Mouse (Mus musculus) liver, embryonic 11.5 days (tissue): ENCODE data around the gene Cdrt4. TPM values are rescaled to one million over a fixed set of nuclear protein-coding genes. Genes with fewer than 3 reads are reported as not detected.

ENCODE experiments used
- ATAC-seq: fragments of 200-750 bp; cut with Nextera tagmentation; replicated peaks from 2 replicates; pipeline ENCODE4 v1.8.0; 2017; ENCODE audit warnings: moderate number of reproducible peaks, mild to moderate bottlenecking, moderate TSS enrichment, moderate library complexity; ENCODE audit not compliant: low FRiP score
- DNase-seq: peaks from one replicate; pipeline ENCODE4 v3.0.0-alpha.2; 2017; ENCODE audit warnings: low spot score
- H3K27ac ChIP-seq: fragments of 300-500 bp; sonication (generic); 2 replicates; pipeline ENCODE4 v1.5.1; 2014; ENCODE audit warnings: mild to moderate bottlenecking, low read depth, low read length, control low read depth
- H3K27me3 ChIP-seq: fragments of 300-500 bp; sonication (generic); replicated peaks from 2 replicates; pipeline ENCODE4 v1.6.1; 2014; ENCODE audit warnings: low read length, mixed read lengths; ENCODE audit not compliant: control insufficient read depth, insufficient read depth
- H3K36me3 ChIP-seq: fragments of 300-500 bp; sonication (generic); 2 replicates; pipeline ENCODE4 v1.6.1; 2014; ENCODE audit warnings: mild to moderate bottlenecking, low read length, moderate library complexity, mixed read lengths; ENCODE audit not compliant: control insufficient read depth, insufficient read depth
- H3K4me1 ChIP-seq: fragments of 300-500 bp; sonication (generic); replicated peaks from 2 replicates; pipeline ENCODE4 v1.6.1; 2014; ENCODE audit warnings: low read length, mixed read lengths; ENCODE audit not compliant: control insufficient read depth, insufficient read depth
- H3K4me2 ChIP-seq: fragments of 300-500 bp; sonication (generic); 2 replicates; pipeline ENCODE4 v1.6.1; 2014; ENCODE audit warnings: mild to moderate bottlenecking, control low read depth, moderate library complexity
- H3K4me3 ChIP-seq: fragments of 300-500 bp; sonication (generic); 2 replicates; pipeline ENCODE4 v1.5.1; 2014; ENCODE audit warnings: low read depth, low read length, control low read depth
- H3K9ac ChIP-seq: fragments of 300-500 bp; sonication (generic); 2 replicates; pipeline ENCODE4 v1.6.1; 2014; ENCODE audit warnings: low read depth, low read length, control low read depth
- H3K9me3 ChIP-seq: fragments of 300-500 bp; sonication (generic); 2 replicates; pipeline ENCODE4 v1.6.1; 2016; ENCODE audit warnings: low read length, inconsistent platforms, mixed read lengths; ENCODE audit not compliant: control insufficient read depth
- WGBS: fragments of 180-500 bp; shearing (Covaris S2); extraction: QIAGEN DNeasy Blood & Tissue Kit; methylation state at CpG from one replicate; pipeline ENCODE4 v1.1.7; 2014; 5-methylcytosine and 5-hydroxymethylcytosine counted together
- polyA plus RNA-seq: library from polyadenylated mRNA; unstranded; fragments of >200 nt; fragmentation: Nextera tagmentation; extraction: Ambion mirVana; gene quantifications from 2 replicates; pipeline ENCODE4 v1.2.1, GENCODE M21; 2014

The Cdrt4 gene
- polyA plus RNA-seq, 1 experiment from 2014 or later: not detected

GRCm38 (mm10) chr11:62996522-62996898 is 45.5 kb downstream of the Cdrt4 start:
- no peak for DNase-seq
- no peak overlapping the region for H3K9ac ChIP-seq
- H3K27ac ChIP-seq: no peak overlapping the region
- WGBS: 74% methylated on average over 4 of the region's 4 CpGs
- no peaks in the 10 kb centered on the region for H3K27me3 ChIP-seq
- H3K36me3 ChIP-seq: no peaks in the 10 kb centered on the region
- no peaks in the 10 kb centered on the region for H3K9me3 ChIP-seq
- no peak overlapping the region for H3K4me3 ChIP-seq
- H3K4me2 ChIP-seq: no peak overlapping the region
- no peak for ATAC-seq
- peaks cover 3% of the 10 kb centered on the region for H3K4me1 ChIP-seq

GRCm38 (mm10) chr11:62997039-62997717 is 46.2 kb downstream of the Cdrt4 start:
- Histone ChIP-seq H3K4me2 (no peak overlapping the region), H3K9ac (no peak overlapping the region), H3K27me3 (no peaks in the 10 kb centered on the region), H3K36me3 (no peaks in the 10 kb centered on the region), H3K27ac (peak overlapping the region; percentile 25; the same call in 1 of the 2 replicates), H3K4me3 (no peak overlapping the region), H3K4me1 (peaks cover 3% of the 10 kb centered on the region), H3K9me3 (no peaks in the 10 kb centered on the region)
- ATAC-seq: no peak
- DNase-seq: no peak
- 76% methylated on average over 5 of the region's 5 CpGs for WGBS

DNA sequence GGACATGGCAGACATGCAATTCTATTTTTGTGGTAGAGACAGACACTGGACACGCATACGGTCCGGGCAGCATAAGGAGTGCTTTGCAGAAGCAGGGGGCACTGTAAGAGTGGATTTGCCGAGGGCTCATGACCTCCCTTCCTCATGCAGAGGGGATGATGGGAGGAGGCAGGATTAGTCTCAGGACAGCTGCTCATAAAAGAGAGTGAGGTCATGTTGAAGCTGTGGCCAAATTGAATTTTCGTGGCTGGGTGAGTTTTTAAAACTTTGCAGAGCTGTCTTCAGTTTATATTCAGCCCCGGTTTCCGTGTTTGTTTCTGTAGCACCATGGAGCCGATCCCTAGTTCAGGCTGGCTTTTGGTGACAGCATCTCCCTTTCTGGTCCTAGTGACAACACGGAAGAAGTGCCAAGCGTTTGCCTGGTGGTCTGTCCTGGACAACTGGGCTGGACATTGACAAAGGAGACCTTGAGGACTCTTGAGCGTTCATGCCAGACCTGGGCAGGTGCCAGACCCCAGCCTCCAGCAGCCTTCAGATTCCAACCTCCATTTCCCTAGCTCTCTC is 46.8 kb downstream of the Cdrt4 start:
- DNase-seq (no peak), ATAC-seq (no peak)
- Histone ChIP-seq H3K4me1 (peaks cover 3% of the 10 kb centered on the region), H3K36me3 (no peaks in the 10 kb centered on the region), H3K27ac (peak overlapping the region; percentile 25; the same call in 1 of the 2 replicates), H3K9me3 (no peaks in the 10 kb centered on the region), H3K27me3 (no peaks in the 10 kb centered on the region), H3K4me3 (no peak overlapping the region), H3K4me2 (no peak overlapping the region), H3K9ac (no peak overlapping the region)
- 66% methylated on average over 11 of the region's 11 CpGs for WGBS

DNA sequence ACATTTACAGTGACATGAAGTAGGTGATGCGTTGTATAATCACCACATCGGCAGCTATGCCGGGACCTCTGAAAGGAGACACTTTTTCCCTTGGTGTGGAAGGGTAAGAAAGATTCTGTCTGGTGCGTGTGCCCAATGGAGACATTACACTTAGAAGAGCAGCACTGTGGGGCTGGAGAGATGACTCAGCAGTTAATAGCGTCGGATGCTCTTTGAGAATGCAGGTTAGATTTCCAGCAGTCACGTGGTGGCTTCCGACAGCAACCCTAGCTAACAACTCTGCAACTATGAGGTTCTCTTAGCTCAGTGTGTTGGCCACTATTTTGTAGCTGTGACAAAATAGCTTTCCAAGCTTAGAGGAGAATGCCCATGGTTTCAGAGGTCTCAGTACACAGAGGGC is 49.1 kb downstream of the Cdrt4 start:
- no peak for ATAC-seq
- no peak for DNase-seq
- Histone ChIP-seq H3K27me3 (no peaks in the 10 kb centered on the region), H3K27ac (no peak overlapping the region), H3K9me3 (no peaks in the 10 kb centered on the region), H3K9ac (no peak overlapping the region), H3K4me2 (no peak overlapping the region), H3K4me1 (peaks cover 3% of the 10 kb centered on the region), H3K36me3 (no peaks in the 10 kb centered on the region), H3K4me3 (no peak overlapping the region)
- 82% methylated on average over 8 of the region's 8 CpGs for WGBS

DNA sequence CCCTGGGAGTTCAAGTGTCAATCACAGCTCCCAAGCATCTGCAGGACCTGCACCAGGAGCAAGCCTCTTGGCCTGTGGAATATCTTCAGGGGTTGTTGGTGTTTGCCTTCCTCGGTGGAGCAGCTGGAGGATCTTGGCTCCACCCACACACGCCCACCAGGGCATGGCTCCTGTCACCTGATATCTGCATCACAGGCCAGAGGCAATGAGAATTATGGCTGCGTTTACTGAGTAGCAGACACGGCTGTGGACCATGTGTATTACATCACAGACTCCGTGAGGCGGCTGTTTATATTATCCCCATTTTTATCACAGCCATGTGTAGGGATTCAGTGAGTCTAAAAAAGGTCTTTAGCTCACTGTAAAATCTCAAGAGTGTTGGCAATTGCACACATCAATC is 53.6 kb downstream of the Cdrt4 start:
- Histone ChIP-seq H3K9me3 (no peaks in the 10 kb centered on the region), H3K4me3 (no peak overlapping the region), H3K36me3 (no peaks in the 10 kb centered on the region), H3K27me3 (no peaks in the 10 kb centered on the region), H3K9ac (no peak overlapping the region), H3K4me1 (no peaks in the 10 kb centered on the region; the same call in 1 of the 2 replicates), H3K27ac (no peak overlapping the region), H3K4me2 (no peak overlapping the region)
- no peak for DNase-seq
- WGBS: 47% methylated on average over 6 of the region's 6 CpGs
- no peak for ATAC-seq

DNA sequence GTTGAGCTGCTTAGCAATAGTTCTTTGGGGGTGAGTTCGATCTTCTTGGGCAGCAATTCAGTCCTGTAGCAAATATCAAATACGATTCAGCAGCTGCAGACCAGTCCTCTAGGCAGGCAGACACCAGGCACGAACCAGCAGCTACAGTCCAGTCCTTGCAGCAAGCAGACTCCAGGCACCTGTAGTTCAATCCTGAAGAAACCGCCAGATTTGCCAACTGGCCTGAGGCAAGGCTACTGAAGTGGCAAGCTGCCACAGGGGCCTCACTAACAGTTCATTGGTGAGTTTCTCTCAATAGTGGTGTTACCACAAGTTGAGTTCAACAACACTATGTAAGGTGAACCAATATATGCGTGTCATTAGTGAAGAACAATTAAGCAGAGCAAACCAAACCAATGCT is 56.4 kb downstream of the Cdrt4 start:
- DNase-seq (no peak), ATAC-seq (no peak)
- Histone ChIP-seq H3K9ac (no peak overlapping the region), H3K4me2 (no peak overlapping the region), H3K4me3 (no peak overlapping the region), H3K36me3 (no peaks in the 10 kb centered on the region), H3K27me3 (no peaks in the 10 kb centered on the region), H3K4me1 (no peaks in the 10 kb centered on the region; the same call in 1 of the 2 replicates), H3K9me3 (no peaks in the 10 kb centered on the region), H3K27ac (no peak overlapping the region)
- WGBS: 79% methylated on average over 5 of the region's 5 CpGs

DNA sequence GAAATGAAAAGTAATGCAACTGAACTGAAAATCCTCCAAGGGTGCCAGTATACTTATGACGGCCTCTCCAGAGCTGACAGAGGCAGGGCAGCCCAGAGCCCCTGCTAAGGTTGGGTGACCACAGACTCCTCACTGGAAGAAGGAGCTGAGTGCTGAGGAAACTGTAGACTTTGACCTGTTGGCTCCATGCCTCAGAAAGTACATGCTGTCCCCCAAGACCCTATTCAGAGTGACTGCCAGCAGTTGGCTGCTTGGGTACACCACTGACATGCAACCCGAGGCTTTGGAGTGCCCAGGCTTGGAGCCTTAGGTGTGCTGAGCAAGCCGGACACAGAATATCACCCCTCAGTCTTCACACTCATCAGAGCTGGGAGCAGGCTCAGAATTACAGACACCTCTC is 57.0 kb downstream of the Cdrt4 start:
- Histone ChIP-seq H3K4me3 (no peak overlapping the region), H3K9ac (no peak overlapping the region), H3K4me1 (no peaks in the 10 kb centered on the region; the same call in 1 of the 2 replicates), H3K27ac (no peak overlapping the region), H3K4me2 (no peak overlapping the region), H3K27me3 (no peaks in the 10 kb centered on the region), H3K9me3 (no peaks in the 10 kb centered on the region), H3K36me3 (no peaks in the 10 kb centered on the region)
- DNase-seq: no peak
- no peak for ATAC-seq
- 78% methylated on average over 3 of the region's 3 CpGs for WGBS

GRCm38 (mm10) chr11:63009761-63010160 is 58.8 kb downstream of the Cdrt4 start:
- H3K27me3 ChIP-seq: no peaks in the 10 kb centered on the region
- H3K36me3 ChIP-seq: no peaks in the 10 kb centered on the region
- no peaks in the 10 kb centered on the region for H3K9me3 ChIP-seq
- ATAC-seq (no peak), DNase-seq (no peak)
- no peak overlapping the region for H3K9ac ChIP-seq
- H3K27ac ChIP-seq: no peak overlapping the region
- H3K4me2 ChIP-seq: no peak overlapping the region
- 65% methylated on average over 3 of the region's 3 CpGs for WGBS
- no peak overlapping the region for H3K4me3 ChIP-seq
- H3K4me1 ChIP-seq: no peaks in the 10 kb centered on the region
